In genomic region chr5:143893396-143893795, GRCm38 (mm10) we compare ENCODE assay signal across 15 mouse cellular contexts. TPM values are rescaled to one million over a fixed set of nuclear protein-coding genes. Genes with fewer than 3 reads are reported as not detected.
DNase-seq lines count a peak whose midpoint lies in the region; ATAC-seq lines count a peak whose summit lies in the region.
"Had no signal": no experiment of that assay in that cellular context is flagged by ENCODE, and none has a peak within 500 bp of the region (broad histone marks: within the 10 kb centered on the region; RNA-seq: fewer than 3 reads in every experiment).

No protein-coding gene starts in this region.

- DNase-seq in thymus, postnatal 4 days, result peak; percentile 16
- no peak for DNase-seq in thymus, postnatal 36 days
- peak; percentile 31 for DNase-seq in c-Kit-positive CD71-positive TER-119-positive erythroid progenitor cells, embryonic 14.5 days (ENCODE audit: low spot score)
- peak; percentile 67 to 75 for DNase-seq in urinary bladder, postnatal 36 days (ENCODE audit: low spot score in 2 of 2)
- DNase-seq in hindbrain, embryonic 14.5 days (ENCODE audit: low spot score), result no peak
- DNase-seq in cerebellum, adult 9-11 months, result no peak
- DNase-seq: cerebellum, postnatal 10 days; heart, adult 11 months; heart, postnatal 14 days; kidney, postnatal 4 days had no signal

- H3K4me2 ChIP-seq in liver, embryonic 16.5 days (ENCODE audit: low read depth, low read length), result no peak overlapping the region
- H3K4me2 ChIP-seq in hindbrain, embryonic 14.5 days (replicated peaks), result no peak overlapping the region
- H3K4me2 ChIP-seq: embryonic facial prominence, embryonic 13.5 days; forebrain, embryonic 13.5 days had no signal

- WGBS in liver, embryonic 16.5 days (ENCODE audit: insufficient replicate concordance), result 15% methylated on average over 5 of the region's 5 CpGs
- WGBS in hindbrain, embryonic 14.5 days, result 86% methylated on average over 5 of the region's 5 CpGs

- no peak overlapping the region for H3K4me3 ChIP-seq in liver, embryonic 16.5 days (ENCODE audit: low read depth, low read length)
- H3K4me3 ChIP-seq in hindbrain, embryonic 14.5 days (replicated peaks; ENCODE audit: low read length), result no peak overlapping the region
- H3K4me3 ChIP-seq: embryonic facial prominence, embryonic 13.5 days; forebrain, embryonic 13.5 days; left cerebral cortex, adult 2 months; myocyte had no signal

- H3K36me3 ChIP-seq in liver, embryonic 16.5 days (ENCODE audit: control insufficient read depth, insufficient read depth), result peaks cover 91% of the 10 kb centered on the region
- H3K36me3 ChIP-seq in hindbrain, embryonic 14.5 days (replicated peaks; ENCODE audit: control insufficient read depth, insufficient read depth), result peaks cover 91% of the 10 kb centered on the region

- H3K27ac ChIP-seq in liver, embryonic 16.5 days (ENCODE audit: low read length), result no peak overlapping the region
- no peak overlapping the region for H3K27ac ChIP-seq in hindbrain, embryonic 14.5 days
- H3K27ac ChIP-seq: embryonic facial prominence, embryonic 13.5 days; forebrain, embryonic 13.5 days; left cerebral cortex, adult 2 months had no signal

- no peak overlapping the region for H3K9ac ChIP-seq in liver, embryonic 16.5 days (ENCODE audit: low read depth, low read length)
- no peak overlapping the region for H3K9ac ChIP-seq in hindbrain, embryonic 14.5 days
- H3K9ac ChIP-seq: embryonic facial prominence, embryonic 13.5 days; forebrain, embryonic 13.5 days had no signal

- no peaks in the 10 kb centered on the region for H3K9me3 ChIP-seq in liver, embryonic 16.5 days (replicated peaks; ENCODE audit: control insufficient read depth, low read length)
- H3K9me3 ChIP-seq in hindbrain, embryonic 14.5 days (ENCODE audit: control insufficient read depth, low read length), result no peaks in the 10 kb centered on the region
- H3K9me3 ChIP-seq: embryonic facial prominence, embryonic 13.5 days; forebrain, embryonic 13.5 days had no signal

- no peaks in the 10 kb centered on the region for H3K27me3 ChIP-seq in liver, embryonic 16.5 days (ENCODE audit: control insufficient read depth, insufficient read depth, low read depth, low read length)
- H3K27me3 ChIP-seq in hindbrain, embryonic 14.5 days (ENCODE audit: control insufficient read depth, insufficient read depth, low read length), result no peaks in the 10 kb centered on the region
- H3K27me3 ChIP-seq: embryonic facial prominence, embryonic 13.5 days; forebrain, embryonic 13.5 days had no signal

- peaks cover 17% of the 10 kb centered on the region for H3K4me1 ChIP-seq in liver, embryonic 16.5 days (ENCODE audit: control insufficient read depth, low read depth, low read length)
- no peaks in the 10 kb centered on the region for H3K4me1 ChIP-seq in hindbrain, embryonic 14.5 days (replicated peaks; ENCODE audit: control insufficient read depth, insufficient read depth, low read length)
- H3K4me1 ChIP-seq: embryonic facial prominence, embryonic 13.5 days; forebrain, embryonic 13.5 days had no signal

- peak; percentile 53 for ATAC-seq in liver, embryonic 16.5 days (ENCODE audit: low read depth)
- no peak for ATAC-seq in hindbrain, embryonic 14.5 days (ENCODE audit: low FRiP score)
- ATAC-seq: forebrain, embryonic 13.5 days had no signal

RNA-seq across cellular contexts. Expression of gene Ankrd61, which starts 4.1 kb away (rescaled TPM):
- polyA plus RNA-seq in liver, embryonic 16.5 days (2015; fragmentation: Nextera tagmentation; extraction: Ambion mirVana), result 0.42 and 0.52 TPM in 2 replicates
- 0.23 and 0.55 TPM in 2 replicates for polyA plus RNA-seq in hindbrain, embryonic 14.5 days (2014; fragmentation: Nextera tagmentation; extraction: Ambion mirVana)

RNA-seq across cellular contexts. Expression of gene Aimp2, which starts 16.3 kb away (rescaled TPM):
- polyA plus RNA-seq in liver, embryonic 16.5 days (2015; fragmentation: Nextera tagmentation; extraction: Ambion mirVana), result 35.6 and 41.3 TPM in 2 replicates
- 86.7 and 87.4 TPM in 2 replicates for polyA plus RNA-seq in hindbrain, embryonic 14.5 days (2014; fragmentation: Nextera tagmentation; extraction: Ambion mirVana)

RNA-seq across cellular contexts. Expression of gene Pms2, which starts 16.4 kb away (rescaled TPM):
- 11.4 and 14.5 TPM in 2 replicates for polyA plus RNA-seq in liver, embryonic 16.5 days (2015; fragmentation: Nextera tagmentation; extraction: Ambion mirVana)
- polyA plus RNA-seq in hindbrain, embryonic 14.5 days (2014; fragmentation: Nextera tagmentation; extraction: Ambion mirVana), result 25.8 and 29.3 TPM in 2 replicates

RNA-seq across cellular contexts. Expression of gene Gm42421, which starts 34.6 kb away (rescaled TPM):
- 0.13 and 0.33 TPM in 2 replicates for polyA plus RNA-seq in liver, embryonic 16.5 days (2015; fragmentation: Nextera tagmentation; extraction: Ambion mirVana)
- polyA plus RNA-seq in hindbrain, embryonic 14.5 days (2014; fragmentation: Nextera tagmentation; extraction: Ambion mirVana), result 1.6 and 2.5 TPM in 2 replicates

RNA-seq across cellular contexts. Expression of gene Rsph10b, which starts 39.4 kb away (rescaled TPM):
- 0.32 and 0.77 TPM in 2 replicates for polyA plus RNA-seq in liver, embryonic 16.5 days (2015; fragmentation: Nextera tagmentation; extraction: Ambion mirVana)
- 3.9 and 4.5 TPM in 2 replicates for polyA plus RNA-seq in hindbrain, embryonic 14.5 days (2014; fragmentation: Nextera tagmentation; extraction: Ambion mirVana)
- polyA plus RNA-seq: myocyte had no signal

Comparison
In these comparisons a context has a peak if more than half of its experiments do, and no peak if none do; other contexts are left out.
1. DNase-seq: peak in thymus, postnatal 4 days (single experiment), c-Kit-positive CD71-positive TER-119-positive erythroid progenitor cells, embryonic 14.5 days (single experiment) and urinary bladder, postnatal 36 days (2 of 2); none in thymus, postnatal 36 days (0 of 2), hindbrain, embryonic 14.5 days (single experiment) and cerebellum, adult 9-11 months (single experiment).